Mouse (Mus musculus) urinary bladder, adult 2 months (tissue): ENCODE data around the gene Tspan14. TPM values are rescaled to one million over a fixed set of nuclear protein-coding genes. Genes with fewer than 3 reads are reported as not detected.

Experiments
- DNase-seq: peaks from one replicate; pipeline ENCODE4 v3.0.0; 2022; ENCODE audit warnings: low spot score
- polyA plus RNA-seq: library from polyadenylated mRNA; depleted of rRNA; stranded (reverse); fragments of >200 nt; gene quantifications from 2 replicates; pipeline ENCODE4 v1.2.3, GENCODE M21; 2012

The Tspan14 gene
- polyA plus RNA-seq, 1 experiment = 58.9 TPM

DNA sequence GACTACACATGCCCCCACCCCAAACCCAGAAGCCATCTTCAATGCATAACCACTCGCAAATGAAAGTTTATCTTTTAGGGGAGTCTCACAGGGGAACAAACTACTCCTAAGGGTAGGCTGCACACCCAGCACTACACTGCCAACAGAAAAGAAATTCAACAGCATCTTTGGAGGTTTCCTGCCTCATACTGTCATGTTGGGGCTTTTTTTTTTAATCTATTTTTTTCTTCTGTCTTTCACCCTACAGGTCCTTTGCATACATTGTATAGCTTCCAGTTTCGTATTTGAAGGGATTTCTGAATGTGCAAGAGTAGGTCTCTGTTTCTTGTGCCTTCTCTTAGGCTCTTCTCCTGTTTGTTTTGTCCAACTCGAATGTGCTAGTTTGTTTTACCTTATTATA lies 14.3 kb downstream of the Tspan14 start:
- no peak for DNase-seq

DNA sequence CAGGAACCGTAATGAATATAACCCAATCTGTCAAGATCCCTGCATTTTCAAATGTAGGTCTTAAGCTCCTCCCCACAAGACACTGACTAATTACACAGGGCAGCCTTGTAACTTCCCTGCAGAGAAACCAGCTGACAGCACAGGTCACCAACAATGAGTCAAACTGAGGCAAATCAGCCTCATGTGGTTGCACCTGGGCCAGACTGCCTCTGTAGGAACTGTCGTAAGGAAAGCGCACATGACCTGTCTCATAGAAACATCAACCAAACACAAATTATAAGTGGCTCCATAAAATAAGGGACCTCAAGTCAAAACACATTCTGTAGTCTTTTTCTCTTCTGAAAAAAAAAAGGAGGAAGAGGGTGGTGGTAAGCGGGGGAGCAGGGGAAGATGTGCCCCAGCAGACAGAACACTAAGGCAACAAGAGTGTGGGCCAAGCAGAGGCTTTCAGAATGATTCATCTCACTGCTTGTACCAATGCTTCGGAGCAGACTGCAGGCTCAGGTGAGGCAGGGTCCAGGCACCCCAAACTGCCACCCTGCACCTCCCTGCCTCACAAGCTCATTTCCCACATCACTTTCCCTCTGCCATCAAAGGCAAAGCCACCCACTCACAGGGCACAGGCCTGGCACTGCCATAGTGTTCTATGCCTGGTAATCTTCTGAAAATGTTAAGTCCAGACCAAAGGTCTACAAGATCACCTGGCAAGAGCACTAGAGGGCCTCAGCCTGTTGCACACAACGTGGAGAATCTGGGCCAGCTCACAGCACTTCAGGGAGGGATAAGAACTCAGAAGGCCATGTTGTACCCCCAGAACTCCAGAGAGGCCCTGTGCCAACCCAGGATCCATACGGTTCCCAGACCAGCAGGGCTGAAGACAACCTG lies 16.6 kb downstream of the Tspan14 start:
- no peak for DNase-seq

DNA sequence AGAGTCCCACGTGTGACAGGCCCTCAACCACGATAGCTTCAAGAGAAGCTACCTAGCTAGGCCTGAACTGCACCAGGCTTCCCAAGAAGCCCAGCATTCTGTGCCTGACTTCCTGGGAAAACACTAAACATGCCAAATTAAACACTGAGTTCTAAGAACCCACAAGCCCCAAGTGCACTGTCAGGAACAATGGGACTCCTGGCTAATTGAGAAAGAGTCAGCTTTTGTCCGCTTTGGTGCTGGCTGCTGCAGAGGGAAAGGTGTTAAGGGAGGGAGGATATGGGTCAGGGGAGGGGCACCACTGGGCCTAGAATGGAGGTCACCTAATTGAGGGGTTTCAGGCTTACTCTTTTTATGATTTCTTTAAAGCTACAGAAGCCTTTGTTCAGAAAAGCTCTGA lies 17.6 kb downstream of the Tspan14 start:
- no peak for DNase-seq

DNA sequence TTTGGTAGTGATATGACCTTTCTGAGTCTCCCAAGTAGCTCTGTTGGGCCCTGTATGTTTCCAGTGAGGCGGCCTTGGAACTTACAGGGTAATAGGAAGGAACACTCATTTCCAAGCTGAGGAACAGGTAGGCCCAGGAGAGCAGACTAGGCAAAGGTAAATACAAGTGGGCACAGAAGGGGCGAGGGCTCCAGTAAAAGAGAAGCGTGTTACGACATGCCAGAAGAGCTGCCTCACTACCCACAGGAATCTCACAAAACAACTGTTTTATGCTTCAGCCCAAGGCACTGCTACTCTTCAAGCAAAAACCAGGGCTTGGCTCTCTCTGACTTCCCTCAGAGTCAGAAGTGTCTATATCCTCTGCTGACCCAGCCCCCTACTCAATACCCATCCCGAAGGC lies 18.1 kb downstream of the Tspan14 start:
- DNase-seq = no peak

DNA sequence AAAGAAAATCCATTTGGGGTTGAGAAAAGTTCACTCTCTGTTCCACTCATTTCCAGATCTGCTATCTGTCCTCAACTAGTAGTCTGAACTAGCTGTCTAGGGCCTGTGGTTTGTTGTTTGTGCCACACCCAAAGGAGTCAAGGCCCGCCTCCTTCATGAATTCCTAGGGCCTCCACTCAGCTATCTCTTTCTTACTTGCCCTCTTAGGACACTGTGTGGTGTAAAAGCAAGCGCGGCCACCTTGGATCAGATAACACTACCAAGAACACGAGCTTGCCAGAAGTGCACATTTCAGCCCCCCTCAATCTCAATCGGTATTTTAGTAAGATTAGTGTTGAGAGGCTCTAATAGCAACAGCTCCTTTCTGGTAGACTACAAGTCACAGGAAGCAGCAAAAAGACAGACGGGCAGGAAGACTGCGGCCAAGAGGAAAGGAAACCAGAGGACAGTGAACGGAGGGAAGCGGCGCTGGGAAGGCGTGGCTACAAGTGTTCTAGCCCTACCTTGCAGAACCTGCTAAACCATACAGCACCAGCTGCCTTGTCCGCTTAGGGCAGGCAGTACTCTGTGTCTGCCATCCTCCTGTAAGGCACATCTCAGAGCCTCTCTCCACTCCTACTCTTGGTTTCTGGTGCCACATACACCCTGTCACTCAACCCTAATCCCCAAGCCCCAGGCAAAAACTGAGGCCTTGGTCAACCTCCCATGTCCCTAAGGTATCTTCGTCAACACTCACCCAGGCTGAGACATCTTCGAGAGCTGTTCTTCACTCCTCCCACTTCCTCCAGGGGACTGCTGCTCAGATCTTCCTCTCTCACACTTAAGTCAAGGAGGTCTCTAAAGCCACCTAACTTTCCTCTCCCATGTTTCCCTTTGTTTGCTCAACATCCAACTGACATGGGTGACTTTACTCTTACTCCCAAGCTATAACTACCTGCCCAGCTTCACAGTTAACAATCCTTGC lies 18.9 kb downstream of the Tspan14 start:
- peak; percentile 49 for DNase-seq

DNA sequence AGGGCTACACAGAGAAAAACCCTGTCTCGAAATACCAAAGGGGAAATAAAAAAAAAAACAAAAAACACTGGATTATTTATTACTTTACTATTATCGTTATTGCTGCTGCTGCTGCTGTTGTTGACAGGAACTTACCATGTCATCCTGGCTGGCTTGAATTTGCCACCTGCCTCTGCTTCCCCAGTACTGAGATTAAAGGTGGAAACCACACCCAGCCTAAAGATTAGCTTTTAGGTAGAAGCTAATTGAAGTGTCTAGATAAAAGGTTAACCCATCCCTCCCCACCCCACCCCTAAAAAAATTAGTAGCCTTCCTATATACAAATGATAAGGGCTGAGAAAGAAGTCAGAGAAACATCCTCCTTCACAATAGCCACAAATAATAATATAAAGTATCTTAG lies 22.8 kb downstream of the Tspan14 start:
- DNase-seq = no peak

DNA sequence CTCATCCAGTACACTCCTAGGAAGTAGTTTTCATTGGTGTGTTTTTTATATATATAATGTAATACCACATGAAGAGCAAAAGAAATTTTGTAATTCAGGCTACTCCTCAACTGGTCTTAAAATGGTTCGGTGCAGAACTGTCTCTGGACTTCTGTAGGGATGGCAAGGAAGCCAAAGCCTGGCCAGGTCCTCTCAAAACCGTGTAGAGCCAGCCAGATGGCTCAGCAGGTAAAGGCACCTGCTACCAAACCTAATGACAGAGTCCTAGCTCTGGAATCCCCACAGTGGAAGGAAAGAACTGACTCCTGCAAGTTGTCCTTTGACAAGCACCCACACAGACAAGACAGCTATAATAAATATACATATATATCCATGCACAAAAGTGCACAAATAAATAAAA lies 24.2 kb downstream of the Tspan14 start:
- DNase-seq = no peak

DNA sequence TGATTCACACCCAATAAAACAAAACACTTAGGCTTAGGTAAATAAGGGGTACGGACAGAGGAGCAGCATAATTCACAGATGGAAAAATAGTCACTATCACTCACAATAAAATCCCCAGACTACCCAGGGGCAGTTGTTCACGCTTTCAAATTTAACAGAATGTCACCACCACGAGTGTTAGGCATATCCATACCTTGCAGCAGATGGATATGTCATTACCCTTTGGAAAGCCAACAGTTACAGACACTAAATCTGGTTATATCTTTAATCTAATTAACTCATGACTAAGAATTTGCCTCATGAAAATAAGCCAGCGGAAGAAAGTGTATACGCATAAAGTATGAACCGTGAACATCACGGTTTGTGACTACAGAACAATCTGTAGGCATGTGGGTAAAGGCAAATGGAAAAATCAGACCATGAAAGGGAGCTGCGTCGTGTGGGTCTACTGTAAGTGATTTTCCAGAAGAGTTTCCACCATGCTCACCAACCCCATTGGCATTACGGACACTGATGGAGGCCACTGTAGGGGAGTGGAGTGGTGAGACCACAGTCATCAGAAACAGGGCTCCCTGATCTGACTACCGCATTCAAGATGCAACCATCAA lies 28.1 kb downstream of the Tspan14 start:
- no peak for DNase-seq

DNA sequence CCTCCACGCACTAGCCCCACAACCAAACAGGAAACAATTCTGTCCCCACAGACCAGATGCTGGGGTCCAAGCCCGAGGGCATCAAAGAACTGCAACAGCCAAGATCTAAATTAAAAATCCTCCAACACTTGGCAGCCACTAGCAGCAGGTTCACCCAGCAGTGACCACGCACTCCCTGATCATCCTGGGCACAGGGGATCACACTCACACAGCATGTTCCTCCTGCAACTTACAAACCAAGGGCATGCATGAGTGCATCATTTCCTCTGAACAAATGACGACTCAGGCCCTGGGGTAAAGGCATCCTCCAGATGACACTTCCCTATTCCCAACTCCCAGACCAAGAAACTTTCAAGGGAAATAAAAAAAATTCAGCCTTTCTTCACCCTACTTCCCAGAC lies 29.6 kb downstream of the Tspan14 start:
- no peak for DNase-seq

DNA sequence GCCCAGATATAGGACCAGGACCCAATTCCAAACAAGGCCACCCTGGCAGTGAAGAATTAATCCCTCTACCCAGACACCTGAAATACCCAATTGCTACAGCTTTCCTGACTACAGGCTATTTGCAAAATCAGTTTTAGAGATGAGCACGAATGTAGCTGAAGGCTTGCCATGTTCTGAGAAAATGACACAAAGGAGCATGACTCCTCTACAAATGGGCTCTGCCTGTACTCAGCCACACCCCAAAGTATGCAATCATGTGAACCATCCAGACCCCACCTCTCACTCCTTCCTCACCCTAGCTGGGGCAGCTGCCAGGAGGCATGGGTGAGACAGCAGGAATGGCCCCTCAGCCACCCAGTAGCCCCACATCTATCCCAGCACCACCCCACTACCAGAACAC lies 31.1 kb downstream of the Tspan14 start:
- DNase-seq = no peak

DNA sequence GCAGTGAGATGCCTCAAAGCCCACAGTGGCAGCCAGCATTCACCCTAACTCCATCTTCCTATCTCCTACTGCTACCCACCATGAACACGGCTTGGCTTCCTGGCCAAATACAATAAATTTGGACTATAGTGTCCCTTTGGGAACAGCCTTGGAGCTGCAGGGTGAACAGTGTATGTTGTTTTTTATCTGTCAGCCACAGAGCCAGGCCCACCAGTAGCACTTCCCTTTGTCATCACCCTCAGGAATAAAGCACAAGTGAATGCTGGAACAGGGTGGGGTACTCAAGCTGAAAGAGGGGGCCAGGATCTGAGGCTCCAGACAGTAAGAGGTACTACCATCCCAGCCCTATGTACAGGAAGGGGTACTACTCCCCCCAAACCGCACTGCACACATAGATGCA lies 31.6 kb downstream of the Tspan14 start:
- DNase-seq = no peak

DNA sequence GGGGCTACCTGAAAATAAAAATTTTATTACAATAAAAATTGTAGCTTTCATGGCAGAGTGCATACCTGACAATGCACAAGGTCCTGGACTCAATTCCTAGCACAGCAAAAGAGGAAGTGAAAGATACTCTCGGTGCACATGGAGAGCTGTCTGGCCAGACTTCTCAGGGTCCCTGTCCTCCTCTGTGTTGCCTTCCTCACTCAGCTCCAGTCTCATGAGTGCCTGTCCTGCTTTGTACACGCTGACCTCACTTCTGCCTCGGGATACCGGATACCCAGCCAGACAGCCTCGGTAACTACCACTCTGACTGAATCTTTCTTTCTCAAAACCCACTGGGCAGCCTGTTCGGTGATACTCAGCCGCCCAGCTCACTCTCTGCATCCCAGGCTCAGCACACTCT lies 33.3 kb downstream of the Tspan14 start:
- no peak for DNase-seq

DNA sequence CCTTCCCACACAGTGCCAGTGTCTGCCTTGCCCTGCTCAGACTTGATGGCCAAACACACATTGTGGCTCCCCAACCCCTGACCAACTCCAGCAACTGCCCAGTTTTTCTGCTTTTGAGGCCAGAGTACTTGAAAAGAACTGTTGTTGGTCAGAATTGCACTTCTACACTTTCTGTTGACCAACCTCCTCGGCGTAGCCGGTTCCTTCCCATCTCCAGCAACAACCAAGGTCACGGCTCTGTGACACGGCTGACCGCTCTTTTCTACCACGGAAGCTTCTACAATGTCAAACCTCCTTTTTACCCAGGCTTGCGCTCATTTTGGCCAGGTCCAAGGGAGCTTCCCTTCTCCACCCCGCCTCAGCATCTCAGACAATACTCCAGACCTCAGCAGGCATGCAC lies 34.4 kb downstream of the Tspan14 start:
- DNase-seq = no peak

DNA sequence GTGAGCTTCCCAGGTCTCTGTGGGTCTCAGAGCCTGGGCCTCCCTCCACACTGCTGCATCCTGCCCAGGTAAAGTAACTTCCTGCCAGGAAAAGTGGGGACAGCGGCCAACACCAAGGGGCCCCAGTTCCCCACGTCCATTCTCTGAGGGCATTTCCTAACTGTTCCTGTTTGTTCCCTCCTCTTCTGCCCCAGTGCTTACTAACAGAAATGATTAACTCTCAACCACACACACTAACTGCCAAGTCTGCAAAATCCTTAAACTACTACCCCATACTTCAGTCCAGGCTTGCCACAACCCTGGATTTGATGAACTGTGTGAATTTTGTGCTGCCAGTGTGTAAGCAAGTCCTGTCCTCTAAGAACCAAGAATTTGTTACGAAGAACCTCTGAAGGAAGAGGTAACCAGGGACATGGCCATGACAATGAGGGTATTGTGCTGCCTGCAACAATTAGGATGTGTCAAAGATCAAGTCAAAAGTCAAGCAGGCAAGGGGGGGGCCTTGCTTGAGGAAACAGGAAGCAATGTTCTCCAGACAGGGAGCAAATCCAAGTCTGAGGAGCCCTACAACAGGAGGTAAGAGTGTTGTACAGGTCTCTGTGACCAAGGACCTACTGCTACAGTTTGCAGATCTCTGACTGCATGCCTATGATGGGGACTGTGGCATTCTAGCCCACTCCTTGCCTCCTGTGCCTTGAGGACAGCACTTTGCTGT lies 35.3 kb downstream of the Tspan14 start:
- DNase-seq = no peak

DNA sequence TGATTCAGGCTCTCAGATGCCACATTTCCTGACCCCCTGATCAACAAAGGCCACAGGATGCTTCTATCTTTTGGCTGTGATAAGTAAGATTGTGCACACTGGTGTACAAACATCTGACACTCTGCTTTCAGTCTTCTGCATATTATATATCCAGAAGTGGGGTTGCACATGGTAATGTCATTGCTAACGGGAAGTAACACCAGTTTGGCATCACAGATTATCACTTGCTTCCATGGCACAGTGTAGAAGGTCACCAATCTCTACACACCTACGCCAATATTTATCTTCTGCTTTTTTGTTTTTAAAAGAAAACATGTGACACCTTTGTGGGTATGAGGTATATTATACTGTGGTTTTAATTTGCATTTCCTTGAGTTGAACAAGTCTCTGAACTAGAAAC lies 36.7 kb downstream of the Tspan14 start:
- no peak for DNase-seq

DNA sequence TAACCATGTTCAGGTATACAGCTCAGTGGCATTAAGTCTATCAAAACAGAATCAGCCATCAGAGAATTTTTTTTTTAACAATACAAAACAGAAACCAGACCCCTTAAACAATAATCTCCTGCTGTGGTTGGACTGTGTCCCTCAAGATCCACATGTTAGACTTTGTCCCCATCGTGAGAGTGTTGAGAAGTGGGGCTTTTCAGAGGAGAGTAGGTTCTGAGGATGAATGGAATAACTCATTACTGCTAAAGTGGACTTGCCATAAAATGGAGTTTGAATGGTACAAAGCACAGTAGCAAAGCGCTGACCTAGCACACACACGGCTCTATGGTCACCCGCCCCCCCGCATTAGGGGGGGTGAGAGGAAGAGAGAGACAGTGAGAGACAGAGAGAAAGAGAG lies 37.7 kb downstream of the Tspan14 start:
- DNase-seq = no peak

DNA sequence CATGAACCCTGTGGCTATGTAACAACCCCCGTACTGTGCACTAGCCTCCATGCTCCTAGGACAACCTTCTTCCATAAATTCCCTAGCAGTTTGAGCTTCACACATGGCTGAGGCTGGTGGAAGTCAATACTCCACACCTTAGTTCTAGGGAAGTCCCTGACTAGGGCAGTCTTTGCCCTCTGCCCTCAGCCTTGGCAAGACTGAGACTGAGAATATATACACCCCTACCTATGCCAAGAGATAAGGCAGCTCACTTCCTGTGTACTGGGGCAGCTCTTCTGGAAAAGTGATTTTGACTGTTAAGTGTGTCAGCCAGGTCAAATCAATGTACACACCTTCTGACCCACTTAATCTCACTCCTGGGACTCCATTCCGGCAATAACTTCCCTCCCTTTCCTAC lies 39.6 kb downstream of the Tspan14 start:
- no peak for DNase-seq

DNA sequence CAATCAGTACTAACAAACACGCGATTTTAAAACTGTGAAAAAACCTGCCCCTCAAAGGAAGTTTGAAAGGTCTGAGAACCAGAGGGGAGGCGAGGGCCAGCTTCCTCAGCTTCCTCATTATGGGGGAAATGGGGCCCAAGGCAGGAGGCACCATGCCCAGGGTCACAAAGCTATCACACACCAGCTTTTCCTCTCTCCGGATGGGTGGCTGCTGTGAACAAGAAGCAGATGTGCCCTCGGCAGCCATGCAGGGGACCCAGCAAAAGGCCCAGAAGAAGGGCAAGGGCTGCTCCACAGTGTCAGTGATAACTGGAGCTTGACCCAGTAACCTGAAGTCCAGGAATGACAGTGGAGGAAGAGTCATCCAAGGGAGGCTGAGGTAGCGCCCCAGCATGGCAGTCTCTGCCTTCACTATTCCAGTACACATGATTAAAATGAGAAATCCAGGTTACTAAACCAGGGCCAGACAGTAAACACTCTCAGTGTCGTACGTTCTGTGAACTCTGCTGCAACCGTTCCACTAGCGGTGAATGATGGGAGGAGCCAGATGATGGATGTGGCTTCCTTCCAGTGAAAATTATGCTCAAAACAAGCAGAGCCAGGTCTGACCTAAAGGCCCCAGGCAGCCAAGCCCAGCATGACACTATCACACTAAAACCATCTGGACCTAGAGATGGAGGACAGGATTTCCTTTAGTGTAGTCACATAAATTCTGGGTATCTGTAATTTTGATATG lies 42.1 kb downstream of the Tspan14 start:
- no peak for DNase-seq

DNA sequence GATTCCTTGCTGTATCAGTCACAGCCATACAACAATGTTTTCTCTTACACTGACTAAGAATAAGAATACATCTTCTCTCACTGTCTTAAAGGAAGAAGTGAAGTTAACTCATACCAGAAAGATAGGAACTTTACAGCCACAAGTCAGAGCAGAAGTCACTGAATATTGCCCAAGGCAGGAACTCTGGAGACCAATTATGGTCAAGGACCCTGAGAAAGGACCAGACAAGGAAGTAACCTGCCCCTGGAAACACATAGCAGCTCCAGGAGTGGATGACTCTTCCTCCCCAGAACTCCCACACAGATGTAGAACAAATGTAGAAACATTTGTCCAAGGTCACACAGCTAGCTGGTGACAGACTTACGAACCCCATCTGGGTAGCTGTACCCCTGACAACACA lies 45.4 kb downstream of the Tspan14 start:
- DNase-seq = no peak

DNA sequence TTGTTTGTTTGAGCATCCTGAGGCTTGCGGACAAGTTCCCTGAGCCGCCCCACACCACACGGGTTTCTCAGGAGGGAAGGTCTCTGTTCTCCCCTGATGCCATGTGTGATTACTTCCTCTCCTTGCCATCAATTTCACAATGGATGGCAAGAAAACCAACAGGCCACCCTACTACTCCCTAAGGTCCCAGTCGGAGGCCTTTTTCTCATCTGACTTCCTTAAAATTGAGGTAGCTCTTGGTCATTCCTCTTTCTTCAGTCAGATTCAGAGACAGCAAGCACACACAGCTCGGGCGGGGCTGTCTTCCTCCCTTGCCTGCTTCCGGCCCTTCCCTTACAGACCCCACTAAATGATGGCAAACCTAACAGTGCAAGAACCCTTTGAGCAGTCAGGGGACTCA lies 47.1 kb downstream of the Tspan14 start:
- no peak for DNase-seq

DNA sequence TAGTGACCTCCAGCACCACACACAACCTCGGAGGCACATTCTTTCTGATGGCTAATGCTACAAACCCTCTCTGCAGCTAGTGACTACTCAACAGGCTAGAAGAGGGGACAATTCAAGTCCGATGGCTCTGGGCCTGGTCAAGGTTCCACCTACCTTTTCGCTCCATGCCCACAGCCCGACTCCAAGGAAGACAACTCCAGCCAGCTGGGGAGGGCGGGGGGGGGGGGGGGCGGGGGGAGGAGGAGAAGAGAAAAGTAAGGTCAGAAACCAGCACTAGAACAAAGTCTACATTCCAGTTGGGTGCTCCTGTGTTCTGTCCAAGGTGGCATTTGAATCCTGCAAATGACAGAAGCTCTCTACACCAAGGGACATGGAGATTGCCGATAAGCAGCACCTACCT lies 48.1 kb downstream of the Tspan14 start:
- no peak for DNase-seq
